Mouse (Mus musculus) cortical plate, adult 2 months (tissue): ENCODE measurements around the gene Caln1.

Source experiments
- CTCF ChIP-seq: fragments of 200-500 bp; IDR thresholded peaks from 2 replicates; pipeline ENCODE4 v1.5.1; 2011; ENCODE audit warnings: mild to moderate bottlenecking, control low read depth, low read length; ENCODE audit not compliant: insufficient read depth; ENCODE audit errors: extremely low read depth
- POLR2A ChIP-seq: fragments of 200-500 bp; IDR thresholded peaks from 2 replicates; pipeline ENCODE4 v1.6.1; 2011; ENCODE audit warnings: mild to moderate bottlenecking, low read length, control low read depth; ENCODE audit not compliant: insufficient read depth; ENCODE audit errors: extremely low read depth

GRCm38 (mm10) chr5:130400136-130400917 lies 31.1 kb downstream of the Caln1 start:
- no peak for TF ChIP-seq CTCF
- no peak for TF ChIP-seq POLR2A
